Mouse (Mus musculus): ENCODE results near the gene Ust. TPM values are rescaled to one million over a fixed set of nuclear protein-coding genes. Genes with fewer than 3 reads are reported as not detected.

Gene Ust
- polyA plus RNA-seq, 1 experiment from 2014 or later = 3.2 TPM

- WGBS = 87% methylated on average over 4 of the region's 4 CpGs
- no peak overlapping the region for H3K9ac ChIP-seq (ENCODE audit: low read depth, low read length)
- no peak overlapping the region for H3K27ac ChIP-seq (ENCODE audit: low read depth, low read length)
- no peak for ATAC-seq (ENCODE audit: low FRiP score)
- no peak overlapping the region for H3K4me3 ChIP-seq (ENCODE audit: low read depth, low read length)
- no peaks in the 10 kb centered on the region for H3K9me3 ChIP-seq (ENCODE audit: control insufficient read depth, low read length)
- DNase-seq (ENCODE audit: low spot score) = no peak
- no peaks in the 10 kb centered on the region for H3K27me3 ChIP-seq (ENCODE audit: control insufficient read depth, insufficient read depth, low read length)
- no peak overlapping the region for H3K4me2 ChIP-seq (replicated peaks; ENCODE audit: low read depth, low read length)
- H3K36me3 ChIP-seq (ENCODE audit: control insufficient read depth, insufficient read depth, low read length) = no peaks in the 10 kb centered on the region
- no peaks in the 10 kb centered on the region for H3K4me1 ChIP-seq (replicated peaks; ENCODE audit: control insufficient read depth, insufficient read depth, low read length)
These were observed 314.9 kb downstream of the Ust start for GRCm38 (mm10) chr10:8203681-8204080.

- H3K27ac ChIP-seq (ENCODE audit: low read depth, low read length) = no peak overlapping the region
- no peaks in the 10 kb centered on the region for H3K36me3 ChIP-seq (ENCODE audit: control insufficient read depth, insufficient read depth, low read length)
- no peak overlapping the region for H3K4me3 ChIP-seq (ENCODE audit: low read depth, low read length)
- ATAC-seq (ENCODE audit: low FRiP score) = no peak
- no peaks in the 10 kb centered on the region for H3K27me3 ChIP-seq (ENCODE audit: control insufficient read depth, insufficient read depth, low read length)
- DNase-seq (ENCODE audit: low spot score) = no peak
- no peaks in the 10 kb centered on the region for H3K9me3 ChIP-seq (ENCODE audit: control insufficient read depth, low read length)
- no peaks in the 10 kb centered on the region; the same call in 1 of the 2 replicates for H3K4me1 ChIP-seq (replicated peaks; ENCODE audit: control insufficient read depth, insufficient read depth, low read length)
- 86% methylated on average over 8 of the region's 8 CpGs for WGBS
- H3K4me2 ChIP-seq (replicated peaks; ENCODE audit: low read depth, low read length) = no peak overlapping the region
- no peak overlapping the region for H3K9ac ChIP-seq (ENCODE audit: low read depth, low read length)
These were observed 318.8 kb downstream of the Ust start for GRCm38 (mm10) chr10:8199816-8200215.

- Histone ChIP-seq H3K4me1 (replicated peaks; ENCODE audit: control insufficient read depth, insufficient read depth, low read length) (no peaks in the 10 kb centered on the region; the same call in 1 of the 2 replicates), H3K27ac (ENCODE audit: low read depth, low read length) (no peak overlapping the region), H3K36me3 (ENCODE audit: control insufficient read depth, insufficient read depth, low read length) (no peaks in the 10 kb centered on the region), H3K9ac (ENCODE audit: low read depth, low read length) (no peak overlapping the region), H3K4me3 (ENCODE audit: low read depth, low read length) (no peak overlapping the region), H3K9me3 (ENCODE audit: control insufficient read depth, low read length) (no peaks in the 10 kb centered on the region), H3K27me3 (ENCODE audit: control insufficient read depth, insufficient read depth, low read length) (no peaks in the 10 kb centered on the region), H3K4me2 (replicated peaks; ENCODE audit: low read depth, low read length) (no peak overlapping the region)
- no peak for DNase-seq (ENCODE audit: low spot score)
- WGBS = 92% methylated on average over 9 of the region's 9 CpGs
- ATAC-seq (ENCODE audit: low FRiP score) = no peak
These were observed 319.4 kb downstream of the Ust start for GRCm38 (mm10) chr10:8199026-8199756.

- no peaks in the 10 kb centered on the region; the same call in 1 of the 2 replicates for H3K4me1 ChIP-seq (replicated peaks; ENCODE audit: control insufficient read depth, insufficient read depth, low read length)
- no peak overlapping the region for H3K27ac ChIP-seq (ENCODE audit: low read depth, low read length)
- no peaks in the 10 kb centered on the region for H3K9me3 ChIP-seq (ENCODE audit: control insufficient read depth, low read length)
- ATAC-seq (ENCODE audit: low FRiP score) (no peak), DNase-seq (ENCODE audit: low spot score) (no peak)
- 71% methylated on average over 2 of the region's 2 CpGs for WGBS
- H3K36me3 ChIP-seq (ENCODE audit: control insufficient read depth, insufficient read depth, low read length) = no peaks in the 10 kb centered on the region
- no peak overlapping the region for H3K4me3 ChIP-seq (ENCODE audit: low read depth, low read length)
- H3K27me3 ChIP-seq (ENCODE audit: control insufficient read depth, insufficient read depth, low read length) = no peaks in the 10 kb centered on the region
- no peak overlapping the region for H3K9ac ChIP-seq (ENCODE audit: low read depth, low read length)
- H3K4me2 ChIP-seq (replicated peaks; ENCODE audit: low read depth, low read length) = no peak overlapping the region
These were observed 321.0 kb downstream of the Ust start for GRCm38 (mm10) chr10:8197661-8198060.

GRCm38 (mm10) chr10:8196300-8196699 lies 322.3 kb downstream of the Ust start:
- H3K27me3 ChIP-seq (ENCODE audit: control insufficient read depth, insufficient read depth, low read length) = no peaks in the 10 kb centered on the region
- DNase-seq (ENCODE audit: low spot score) (peak; percentile 85), ATAC-seq (ENCODE audit: low FRiP score) (peak; percentile 92)
- H3K9me3 ChIP-seq (ENCODE audit: control insufficient read depth, low read length) = no peaks in the 10 kb centered on the region
- no peak overlapping the region for H3K27ac ChIP-seq (ENCODE audit: low read depth, low read length)
- no peaks in the 10 kb centered on the region; the same call in 1 of the 2 replicates for H3K4me1 ChIP-seq (replicated peaks; ENCODE audit: control insufficient read depth, insufficient read depth, low read length)
- H3K4me2 ChIP-seq (replicated peaks; ENCODE audit: low read depth, low read length) = no peak overlapping the region
- H3K36me3 ChIP-seq (ENCODE audit: control insufficient read depth, insufficient read depth, low read length) = no peaks in the 10 kb centered on the region
- WGBS = 3% methylated on average over 2 of the region's 2 CpGs
- H3K4me3 ChIP-seq (ENCODE audit: low read depth, low read length) = no peak overlapping the region
- H3K9ac ChIP-seq (ENCODE audit: low read depth, low read length) = no peak overlapping the region

GRCm38 (mm10) chr10:8195730-8196129 lies 322.9 kb downstream of the Ust start:
- DNase-seq (ENCODE audit: low spot score) = no peak
- Histone ChIP-seq H3K36me3 (ENCODE audit: control insufficient read depth, insufficient read depth, low read length) (no peaks in the 10 kb centered on the region), H3K9ac (ENCODE audit: low read depth, low read length) (no peak overlapping the region), H3K27ac (ENCODE audit: low read depth, low read length) (no peak overlapping the region), H3K4me2 (replicated peaks; ENCODE audit: low read depth, low read length) (no peak overlapping the region), H3K9me3 (ENCODE audit: control insufficient read depth, low read length) (no peaks in the 10 kb centered on the region), H3K4me1 (replicated peaks; ENCODE audit: control insufficient read depth, insufficient read depth, low read length) (no peaks in the 10 kb centered on the region; the same call in 1 of the 2 replicates), H3K27me3 (ENCODE audit: control insufficient read depth, insufficient read depth, low read length) (no peaks in the 10 kb centered on the region), H3K4me3 (ENCODE audit: low read depth, low read length) (no peak overlapping the region)
- WGBS = 50% methylated on average over 6 of the region's 6 CpGs
- ATAC-seq (ENCODE audit: low FRiP score) = peak; percentile 41; the same call in 1 of the 2 replicates

- Histone ChIP-seq H3K27ac (ENCODE audit: low read depth, low read length) (no peak overlapping the region), H3K9ac (ENCODE audit: low read depth, low read length) (no peak overlapping the region), H3K27me3 (ENCODE audit: control insufficient read depth, insufficient read depth, low read length) (no peaks in the 10 kb centered on the region), H3K4me2 (replicated peaks; ENCODE audit: low read depth, low read length) (no peak overlapping the region), H3K4me3 (ENCODE audit: low read depth, low read length) (no peak overlapping the region), H3K36me3 (ENCODE audit: control insufficient read depth, insufficient read depth, low read length) (no peaks in the 10 kb centered on the region), H3K9me3 (ENCODE audit: control insufficient read depth, low read length) (no peaks in the 10 kb centered on the region), H3K4me1 (replicated peaks; ENCODE audit: control insufficient read depth, insufficient read depth, low read length) (no peaks in the 10 kb centered on the region)
- no peak for DNase-seq (ENCODE audit: low spot score)
- WGBS = 88% methylated on average over 5 of the region's 5 CpGs
- ATAC-seq (ENCODE audit: low FRiP score) = no peak
These were observed 329.2 kb downstream of the Ust start for GRCm38 (mm10) chr10:8189331-8189981.

- Histone ChIP-seq H3K4me1 (replicated peaks; ENCODE audit: control insufficient read depth, insufficient read depth, low read length) (no peaks in the 10 kb centered on the region), H3K27ac (ENCODE audit: low read depth, low read length) (no peak overlapping the region), H3K4me2 (replicated peaks; ENCODE audit: low read depth, low read length) (no peak overlapping the region), H3K36me3 (ENCODE audit: control insufficient read depth, insufficient read depth, low read length) (no peaks in the 10 kb centered on the region), H3K9ac (ENCODE audit: low read depth, low read length) (no peak overlapping the region), H3K4me3 (ENCODE audit: low read depth, low read length) (no peak overlapping the region), H3K27me3 (ENCODE audit: control insufficient read depth, insufficient read depth, low read length) (no peaks in the 10 kb centered on the region), H3K9me3 (ENCODE audit: control insufficient read depth, low read length) (no peaks in the 10 kb centered on the region)
- no peak for DNase-seq (ENCODE audit: low spot score)
- WGBS = 89% methylated on average over 4 of the region's 4 CpGs
- ATAC-seq (ENCODE audit: low FRiP score) = no peak
These were observed 333.0 kb downstream of the Ust start for GRCm38 (mm10) chr10:8185586-8185985.

- DNase-seq (ENCODE audit: low spot score) (no peak), ATAC-seq (ENCODE audit: low FRiP score) (no peak)
- Histone ChIP-seq H3K4me1 (replicated peaks; ENCODE audit: control insufficient read depth, insufficient read depth, low read length) (no peaks in the 10 kb centered on the region), H3K9me3 (ENCODE audit: control insufficient read depth, low read length) (no peaks in the 10 kb centered on the region), H3K27ac (ENCODE audit: low read depth, low read length) (no peak overlapping the region), H3K4me3 (ENCODE audit: low read depth, low read length) (no peak overlapping the region), H3K4me2 (replicated peaks; ENCODE audit: low read depth, low read length) (no peak overlapping the region), H3K27me3 (ENCODE audit: control insufficient read depth, insufficient read depth, low read length) (no peaks in the 10 kb centered on the region), H3K9ac (ENCODE audit: low read depth, low read length) (no peak overlapping the region), H3K36me3 (ENCODE audit: control insufficient read depth, insufficient read depth, low read length) (no peaks in the 10 kb centered on the region)
- 79% methylated on average over 9 of the region's 9 CpGs for WGBS
These were observed 333.9 kb downstream of the Ust start for GRCm38 (mm10) chr10:8184711-8185110.

Measured in hindbrain, embryonic 11.5 days (tissue).